Mouse (Mus musculus): Measurements from ENCODE around the gene Dera. TPM values are rescaled to one million over a fixed set of nuclear protein-coding genes. Genes with fewer than 3 reads are reported as not detected.
A peak's percentile ranks its signal among the peaks of the same experiment; 100 is the strongest.

Dera gene
- polyA plus RNA-seq, 1 experiment from 2014 or later: 98.6 TPM

GRCm38 (mm10) chr6:137824046-137825021 lies 70.0 kb downstream of the Dera start:
- Histone ChIP-seq H3K4me1 (replicated peaks) (no peaks in the 10 kb centered on the region), H3K27ac (no peak overlapping the region), H3K27me3 (replicated peaks) (no peaks in the 10 kb centered on the region), H3K36me3 (no peaks in the 10 kb centered on the region), H3K4me3 (replicated peaks) (no peak overlapping the region), H3K9ac (no peak overlapping the region), H3K4me2 (replicated peaks) (no peak overlapping the region), H3K9me3 (no peaks in the 10 kb centered on the region)
- 83% methylated on average over 7 of the region's 7 CpGs for WGBS
- ATAC-seq: no peak

- Histone ChIP-seq H3K36me3 (no peaks in the 10 kb centered on the region), H3K4me2 (replicated peaks) (no peak overlapping the region), H3K9me3 (no peaks in the 10 kb centered on the region), H3K4me3 (replicated peaks) (no peak overlapping the region), H3K27ac (no peak overlapping the region), H3K9ac (no peak overlapping the region), H3K4me1 (replicated peaks) (no peaks in the 10 kb centered on the region), H3K27me3 (replicated peaks) (no peaks in the 10 kb centered on the region)
- 82% methylated on average over 5 of the region's 5 CpGs for WGBS
- no peak for ATAC-seq
These were observed 70.8 kb downstream of the Dera start for GRCm38 (mm10) chr6:137825022-137825613.

- Histone ChIP-seq H3K27me3 (replicated peaks) (no peaks in the 10 kb centered on the region), H3K36me3 (no peaks in the 10 kb centered on the region), H3K4me1 (replicated peaks) (no peaks in the 10 kb centered on the region), H3K4me2 (replicated peaks) (no peak overlapping the region), H3K27ac (no peak overlapping the region), H3K4me3 (replicated peaks) (no peak overlapping the region), H3K9me3 (no peaks in the 10 kb centered on the region), H3K9ac (no peak overlapping the region)
- 88% methylated on average over 12 of the region's 12 CpGs for WGBS
- no peak; the same call in 1 of the 2 replicates for ATAC-seq
These were observed 74.9 kb downstream of the Dera start for GRCm38 (mm10) chr6:137829056-137829776.

- Histone ChIP-seq H3K36me3 (no peaks in the 10 kb centered on the region), H3K9me3 (no peaks in the 10 kb centered on the region), H3K4me2 (replicated peaks) (no peak overlapping the region), H3K27ac (no peak overlapping the region), H3K9ac (no peak overlapping the region), H3K4me3 (replicated peaks) (no peak overlapping the region), H3K4me1 (replicated peaks) (no peaks in the 10 kb centered on the region), H3K27me3 (replicated peaks) (no peaks in the 10 kb centered on the region)
- ATAC-seq: 0 out of 2 replicates have a peak, but pooled peaks have one; percentile 20
- WGBS: 87% methylated on average over 13 of the region's 13 CpGs
These were observed 82.5 kb downstream of the Dera start for GRCm38 (mm10) chr6:137836799-137837198.

- H3K9me3 ChIP-seq: no peaks in the 10 kb centered on the region
- no peak overlapping the region for H3K4me3 ChIP-seq (replicated peaks)
- no peaks in the 10 kb centered on the region for H3K4me1 ChIP-seq (replicated peaks)
- ATAC-seq: no peak
- H3K27ac ChIP-seq: no peak overlapping the region
- WGBS: 79% methylated on average over 3 of the region's 3 CpGs
- no peaks in the 10 kb centered on the region for H3K36me3 ChIP-seq
- H3K27me3 ChIP-seq (replicated peaks): no peaks in the 10 kb centered on the region
- no peak overlapping the region for H3K9ac ChIP-seq
- H3K4me2 ChIP-seq (replicated peaks): no peak overlapping the region
These were observed 89.0 kb downstream of the Dera start for GRCm38 (mm10) chr6:137843337-137843736.

- Histone ChIP-seq H3K9ac (no peak overlapping the region), H3K27ac (no peak overlapping the region), H3K36me3 (no peaks in the 10 kb centered on the region), H3K4me2 (replicated peaks) (no peak overlapping the region), H3K4me1 (replicated peaks) (no peaks in the 10 kb centered on the region), H3K9me3 (no peaks in the 10 kb centered on the region), H3K4me3 (replicated peaks) (no peak overlapping the region), H3K27me3 (replicated peaks) (no peaks in the 10 kb centered on the region)
- peak; percentile 94 for ATAC-seq
- WGBS: 87% methylated on average over 10 of the region's 10 CpGs
These were observed 103.2 kb downstream of the Dera start for GRCm38 (mm10) chr6:137857198-137858194.

GRCm38 (mm10) chr6:137869903-137870580 lies 115.7 kb downstream of the Dera start:
- no peaks in the 10 kb centered on the region for H3K4me1 ChIP-seq (replicated peaks)
- no peaks in the 10 kb centered on the region for H3K9me3 ChIP-seq
- no peaks in the 10 kb centered on the region for H3K27me3 ChIP-seq (replicated peaks)
- H3K9ac ChIP-seq: no peak overlapping the region
- H3K4me2 ChIP-seq (replicated peaks): no peak overlapping the region
- WGBS: 85% methylated on average over 7 of the region's 7 CpGs
- H3K36me3 ChIP-seq: no peaks in the 10 kb centered on the region
- no peak overlapping the region for H3K4me3 ChIP-seq (replicated peaks)
- no peak for ATAC-seq
- no peak overlapping the region for H3K27ac ChIP-seq

GRCm38 (mm10) chr6:137870667-137871066 lies 116.3 kb downstream of the Dera start:
- Histone ChIP-seq H3K9ac (no peak overlapping the region), H3K27ac (no peak overlapping the region), H3K27me3 (replicated peaks) (no peaks in the 10 kb centered on the region), H3K36me3 (no peaks in the 10 kb centered on the region), H3K4me3 (replicated peaks) (no peak overlapping the region), H3K9me3 (no peaks in the 10 kb centered on the region), H3K4me1 (replicated peaks) (no peaks in the 10 kb centered on the region), H3K4me2 (replicated peaks) (no peak overlapping the region)
- no peak for ATAC-seq
- whole genome bisulfite sequencing: 83% methylated on average over 6 of the region's 6 CpGs

GRCm38 (mm10) chr6:137872055-137872735 lies 117.8 kb downstream of the Dera start:
- no peak overlapping the region for H3K9ac ChIP-seq
- no peak overlapping the region; the same call in 1 of the 2 replicates for H3K4me2 ChIP-seq (replicated peaks)
- H3K27me3 ChIP-seq (replicated peaks): no peaks in the 10 kb centered on the region
- H3K4me3 ChIP-seq (replicated peaks): no peak overlapping the region
- H3K9me3 ChIP-seq: no peaks in the 10 kb centered on the region
- no peaks in the 10 kb centered on the region for H3K36me3 ChIP-seq
- no peak overlapping the region for H3K27ac ChIP-seq
- peak; percentile 59; the same call in 1 of the 2 replicates for ATAC-seq
- WGBS: 28% methylated on average over 17 of the region's 17 CpGs
- H3K4me1 ChIP-seq (replicated peaks): no peaks in the 10 kb centered on the region

- no peak overlapping the region for H3K4me2 ChIP-seq (replicated peaks)
- peak; percentile 80 for ATAC-seq
- H3K36me3 ChIP-seq: no peaks in the 10 kb centered on the region
- no peaks in the 10 kb centered on the region for H3K4me1 ChIP-seq (replicated peaks)
- 64% methylated on average over 8 of the region's 8 CpGs for WGBS
- H3K9me3 ChIP-seq: no peaks in the 10 kb centered on the region
- no peak overlapping the region for H3K9ac ChIP-seq
- H3K27me3 ChIP-seq (replicated peaks): no peaks in the 10 kb centered on the region
- no peak overlapping the region for H3K27ac ChIP-seq
- H3K4me3 ChIP-seq (replicated peaks): no peak overlapping the region
These were observed 120.3 kb downstream of the Dera start for GRCm38 (mm10) chr6:137874471-137875244.

All from intestine, embryonic 15.5 days (tissue).